Mouse (Mus musculus) urinary bladder, postnatal 25 days (tissue): ENCODE measurements at regions not wholly inside any gene's neighbourhood (a gene's known extent, or its start where the extent isn't known, plus 50 kb on each side); places are given as distances from the start of the nearest gene placed in this dataset.

ENCODE experiments used
- DNase-seq: peaks from one replicate; pipeline ENCODE4 v3.0.0; 2022; ENCODE audit warnings: low spot score

- no peak for DNase-seq
Observed at GRCm38 (mm10) chr15:68635633-68636032, 2134.9 kb upstream of the Lrrc6 start.

GRCm38 (mm10) chr15:68626976-68627375 lies 2126.3 kb upstream of the Lrrc6 start:
- DNase-seq: no peak

GRCm38 (mm10) chr15:68624831-68625230 lies 2124.1 kb upstream of the Lrrc6 start:
- no peak for DNase-seq

GRCm38 (mm10) chr15:68620417-68621214 lies 2119.9 kb upstream of the Lrrc6 start:
- no peak for DNase-seq

- peak; percentile 26 for DNase-seq
Observed at GRCm38 (mm10) chr15:68606110-68606791, 2105.5 kb upstream of the Lrrc6 start.

GRCm38 (mm10) chr15:68605478-68605877 lies 2104.8 kb upstream of the Lrrc6 start:
- DNase-seq: no peak

- no peak for DNase-seq
Observed at GRCm38 (mm10) chr15:68582177-68582576, 2081.5 kb upstream of the Lrrc6 start.

- no peak for DNase-seq
Observed at GRCm38 (mm10) chr15:68579486-68579885, 2078.8 kb upstream of the Lrrc6 start.

- no peak for DNase-seq
Observed at GRCm38 (mm10) chr15:68560654-68561053, 2059.9 kb upstream of the Lrrc6 start.

- no peak for DNase-seq
Observed at GRCm38 (mm10) chr15:68556133-68556532, 2055.4 kb upstream of the Lrrc6 start.

- no peak for DNase-seq
Observed at GRCm38 (mm10) chr15:68536055-68536325, 2035.3 kb upstream of the Lrrc6 start.

GRCm38 (mm10) chr15:68535297-68536054 lies 2034.8 kb upstream of the Lrrc6 start:
- DNase-seq: no peak

GRCm38 (mm10) chr15:68520759-68521158 lies 2020.0 kb upstream of the Lrrc6 start:
- no peak for DNase-seq

GRCm38 (mm10) chr15:68512431-68512830 lies 2011.7 kb upstream of the Lrrc6 start:
- DNase-seq: no peak

GRCm38 (mm10) chr15:68508190-68508589 lies 2007.5 kb upstream of the Lrrc6 start:
- no peak for DNase-seq

- no peak for DNase-seq
Observed at GRCm38 (mm10) chr15:68506093-68506492, 2005.4 kb upstream of the Lrrc6 start.

- no peak for DNase-seq
Observed at GRCm38 (mm10) chr15:68496438-68496837, 1995.7 kb upstream of the Lrrc6 start.

- DNase-seq: no peak
Observed at GRCm38 (mm10) chr15:68484789-68485188, 1984.1 kb upstream of the Lrrc6 start.

- no peak for DNase-seq
Observed at GRCm38 (mm10) chr15:68477745-68478144, 1977.0 kb upstream of the Lrrc6 start.

GRCm38 (mm10) chr15:68471928-68472327 lies 1971.2 kb upstream of the Lrrc6 start:
- DNase-seq: no peak

- no peak for DNase-seq
Observed at GRCm38 (mm10) chr15:68462851-68463250, 1962.1 kb upstream of the Lrrc6 start.

GRCm38 (mm10) chr15:68457239-68457638 lies 1956.5 kb upstream of the Lrrc6 start:
- no peak for DNase-seq

GRCm38 (mm10) chr15:68451971-68452370 lies 1951.3 kb upstream of the Lrrc6 start:
- DNase-seq: no peak
